Mouse (Mus musculus): ENCODE measurements around the gene Trp53inp2. TPM values are rescaled to one million over a fixed set of nuclear protein-coding genes. Genes with fewer than 3 reads are reported as not detected.

Trp53inp2 gene
- total RNA-seq, 1 experiment from 2014 or later = 20.0 TPM

DNA sequence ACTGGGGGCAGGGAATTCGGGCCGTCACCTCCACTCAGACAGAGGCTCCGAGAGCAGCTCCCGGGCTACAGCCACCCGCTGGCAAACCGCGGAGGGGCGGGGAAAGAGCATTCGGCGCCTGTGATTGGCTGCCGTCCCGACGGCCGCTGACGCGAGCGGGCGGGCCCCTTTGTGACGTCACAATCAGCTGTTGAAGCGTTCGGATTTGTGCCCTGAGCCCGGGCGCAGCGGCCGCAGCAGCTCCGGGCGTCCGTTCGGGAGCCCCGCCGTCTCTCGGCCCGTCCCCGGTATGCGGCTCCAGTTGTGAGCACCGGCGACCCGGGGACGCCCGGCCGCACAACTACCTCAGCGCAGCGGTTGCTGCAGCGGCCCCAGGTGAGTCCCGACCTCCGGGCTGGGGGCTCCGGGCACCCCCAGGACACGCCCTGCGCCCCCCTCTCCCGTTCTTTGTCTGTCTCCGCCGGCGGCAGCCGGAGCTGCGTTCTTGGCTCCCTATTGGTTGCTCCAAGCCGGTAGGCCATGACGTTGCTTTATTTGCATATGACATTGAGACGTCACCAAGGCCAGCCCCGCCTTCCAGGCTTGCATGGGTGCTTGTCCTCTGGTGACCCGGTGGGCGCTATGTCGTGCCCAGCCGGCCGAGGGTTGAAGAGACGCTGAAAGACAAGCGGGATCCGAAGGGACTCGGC is 928 bp downstream of the Trp53inp2 start:
- ATAC-seq (replicated peaks; ENCODE audit: insufficient number of reproducible peaks, low FRiP score, low TSS enrichment, poor library complexity, severe bottlenecking) = peak; percentile 84

DNA sequence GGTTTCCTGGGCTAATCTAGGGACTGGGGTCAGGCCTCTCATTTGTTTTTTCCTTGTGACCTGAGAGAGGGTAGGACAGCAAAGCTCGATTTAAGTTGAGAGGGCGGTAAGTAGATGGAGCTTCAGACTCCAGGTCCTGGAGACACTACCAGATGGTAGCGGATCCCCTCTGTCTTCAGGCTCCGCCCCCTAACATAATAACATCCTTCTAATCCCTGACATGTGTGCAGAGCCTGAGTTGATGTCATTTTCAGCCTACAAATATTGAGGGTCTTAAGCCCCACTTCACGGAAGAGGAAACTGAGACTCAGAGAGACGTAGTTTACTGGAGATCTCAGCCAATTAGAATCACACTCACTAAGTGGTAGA is 1.5 kb downstream of the Trp53inp2 start:
- ATAC-seq (replicated peaks; ENCODE audit: insufficient number of reproducible peaks, low FRiP score, low TSS enrichment, poor library complexity, severe bottlenecking) = no peak

DNA sequence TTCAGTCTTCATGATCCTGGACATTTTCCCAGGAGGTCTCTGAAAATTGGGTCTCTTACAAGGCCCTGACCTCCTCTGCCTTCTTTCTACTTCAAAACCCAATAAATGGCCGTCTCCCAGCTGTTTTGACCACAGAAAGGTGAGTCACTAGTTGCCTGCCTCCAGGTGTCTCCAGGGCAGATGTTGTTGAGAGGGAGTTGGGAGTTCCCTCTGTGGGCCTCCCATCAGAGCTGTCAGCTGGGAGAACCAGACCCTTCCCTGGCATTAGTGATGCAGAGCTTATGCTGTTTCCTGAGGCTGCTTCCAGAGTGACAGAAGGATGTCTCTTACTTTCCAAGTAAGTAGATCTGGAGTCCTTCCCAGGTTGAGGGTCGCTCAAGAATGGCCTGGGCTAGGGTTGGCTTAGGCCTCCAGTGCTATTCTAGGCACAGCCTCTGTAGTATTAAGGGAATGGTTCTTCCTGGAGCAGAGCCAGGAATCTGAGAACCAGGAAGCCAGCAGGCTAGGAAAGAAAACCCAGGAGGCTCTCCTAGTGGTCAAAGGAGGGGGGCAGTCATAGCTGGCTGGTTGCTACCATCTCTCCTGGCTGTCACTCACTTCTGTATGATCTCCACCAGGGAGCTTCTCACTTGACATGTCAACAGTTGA is 2.1 kb downstream of the Trp53inp2 start:
- no peak for ATAC-seq (replicated peaks; ENCODE audit: insufficient number of reproducible peaks, low FRiP score, low TSS enrichment, poor library complexity, severe bottlenecking)

DNA sequence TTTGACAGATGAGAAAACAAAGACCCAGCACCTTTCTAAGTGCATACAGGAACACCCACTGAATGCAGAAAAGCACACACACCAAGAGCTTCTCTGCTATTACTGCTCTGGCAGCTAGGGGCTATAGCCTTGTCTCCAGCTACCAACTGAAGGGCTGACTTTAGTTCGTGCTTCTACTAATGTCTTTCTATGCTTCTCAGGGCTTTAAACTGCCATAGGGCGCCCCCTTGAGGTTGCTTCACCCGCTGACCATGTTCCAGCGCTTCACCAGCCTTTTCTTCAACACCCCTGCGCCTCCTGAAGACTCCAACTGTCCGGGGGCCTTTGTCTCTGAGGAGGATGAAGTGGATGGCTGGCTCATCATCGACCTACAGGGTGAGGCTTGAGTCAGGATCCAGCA is 4.2 kb downstream of the Trp53inp2 start:
- peak; percentile 64 for ATAC-seq (replicated peaks; ENCODE audit: insufficient number of reproducible peaks, low FRiP score, low TSS enrichment, poor library complexity, severe bottlenecking)

DNA sequence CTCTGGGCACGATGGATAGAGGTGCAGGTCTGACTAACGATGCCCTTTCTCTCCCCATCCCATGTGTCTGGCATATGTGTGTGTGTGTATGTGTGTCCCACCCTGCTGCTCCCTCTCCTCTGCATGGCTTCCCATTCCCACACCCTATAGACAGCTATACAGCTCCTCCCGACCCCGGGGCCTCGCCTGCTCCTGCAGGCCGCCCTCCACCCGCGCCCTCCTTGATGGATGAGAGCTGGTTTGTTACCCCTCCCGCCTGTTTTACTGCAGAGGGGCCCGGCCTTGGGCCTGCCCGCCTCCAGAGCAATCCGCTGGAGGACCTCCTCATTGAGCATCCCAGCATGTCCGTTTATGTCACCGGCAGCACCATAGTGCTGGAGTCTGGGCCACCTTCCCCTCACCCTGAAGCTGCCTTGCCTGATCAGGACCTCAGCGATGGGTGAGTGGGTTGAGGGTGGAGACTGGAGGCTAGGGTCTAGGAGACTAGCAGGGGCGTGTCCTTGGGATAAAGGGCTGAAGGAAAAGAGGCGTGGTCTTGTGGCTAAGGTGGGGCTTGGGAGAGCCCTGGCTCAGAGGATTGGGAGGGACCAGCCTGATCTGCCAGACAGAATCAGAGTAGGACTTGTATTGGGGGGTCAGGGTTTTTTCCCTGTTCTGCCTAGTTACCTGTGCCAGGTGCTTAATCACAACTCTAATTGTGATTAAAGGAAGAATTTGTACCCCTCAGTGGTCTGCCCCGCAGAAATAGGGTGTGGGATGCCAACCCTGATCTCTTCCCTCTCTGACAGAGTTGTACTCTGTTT is 5.1 kb downstream of the Trp53inp2 start:
- no peak for ATAC-seq (replicated peaks; ENCODE audit: insufficient number of reproducible peaks, low FRiP score, low TSS enrichment, poor library complexity, severe bottlenecking)

DNA sequence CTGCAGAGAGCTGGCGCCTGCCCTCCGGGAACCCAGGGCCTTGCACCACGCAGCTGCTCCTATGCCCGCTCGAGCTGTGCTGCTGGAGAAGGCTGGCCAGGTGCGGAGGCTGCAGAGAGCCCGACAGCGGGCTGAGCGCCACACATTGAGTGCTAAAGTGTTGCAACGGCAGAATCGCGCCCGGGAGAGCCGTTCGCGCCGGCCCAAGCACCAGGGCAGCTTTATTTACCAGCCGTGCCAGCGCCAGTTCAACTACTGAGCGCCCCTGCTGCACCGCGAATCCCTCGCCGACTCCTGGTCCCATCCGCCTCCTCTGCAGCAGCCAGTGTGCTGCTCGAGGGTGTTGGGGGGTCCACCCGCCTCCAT is 5.7 kb downstream of the Trp53inp2 start:
- no peak for ATAC-seq (replicated peaks; ENCODE audit: insufficient number of reproducible peaks, low FRiP score, low TSS enrichment, poor library complexity, severe bottlenecking)

DNA sequence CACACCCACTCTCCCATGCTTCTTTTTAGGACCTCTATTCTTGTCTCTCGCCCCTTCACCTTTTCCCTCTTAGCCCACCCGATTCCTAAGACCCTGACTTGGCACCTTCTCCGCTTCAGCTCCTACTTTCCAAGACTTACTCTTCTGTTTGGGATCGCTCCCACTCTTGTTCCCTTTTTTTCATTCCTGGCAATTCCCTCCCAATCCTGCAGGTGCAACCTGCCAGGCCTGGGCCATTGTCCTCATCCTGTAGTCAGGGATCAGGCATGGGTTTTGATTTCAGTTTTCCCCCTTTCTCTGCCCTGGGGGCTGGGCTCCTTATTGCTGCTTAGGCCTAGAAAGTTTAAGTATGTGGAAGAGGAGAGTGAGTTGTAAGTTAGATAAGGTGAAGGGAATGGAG is 6.2 kb downstream of the Trp53inp2 start:
- no peak for ATAC-seq (replicated peaks; ENCODE audit: insufficient number of reproducible peaks, low FRiP score, low TSS enrichment, poor library complexity, severe bottlenecking)

DNA sequence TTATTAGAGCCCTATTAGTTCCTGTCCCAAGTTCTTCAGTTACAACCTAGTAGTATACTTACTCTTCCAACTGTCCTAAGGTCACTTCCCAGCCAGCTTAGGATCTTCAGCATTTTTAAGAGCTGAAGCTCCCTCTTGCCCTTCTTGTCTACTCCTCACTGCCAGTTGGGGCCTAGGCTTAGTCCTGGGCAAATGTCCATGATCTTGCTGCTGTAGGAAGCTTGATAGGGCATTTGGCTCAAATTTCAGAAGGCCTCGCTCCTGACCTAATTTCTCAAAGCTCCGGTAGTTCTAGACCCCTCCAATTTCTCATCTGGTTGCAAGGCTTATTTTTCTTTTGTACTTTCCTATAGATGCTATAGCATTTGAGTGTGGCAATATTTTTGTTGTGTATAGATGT is 7.7 kb downstream of the Trp53inp2 start:
- no peak for ATAC-seq (replicated peaks; ENCODE audit: insufficient number of reproducible peaks, low FRiP score, low TSS enrichment, poor library complexity, severe bottlenecking)

DNA sequence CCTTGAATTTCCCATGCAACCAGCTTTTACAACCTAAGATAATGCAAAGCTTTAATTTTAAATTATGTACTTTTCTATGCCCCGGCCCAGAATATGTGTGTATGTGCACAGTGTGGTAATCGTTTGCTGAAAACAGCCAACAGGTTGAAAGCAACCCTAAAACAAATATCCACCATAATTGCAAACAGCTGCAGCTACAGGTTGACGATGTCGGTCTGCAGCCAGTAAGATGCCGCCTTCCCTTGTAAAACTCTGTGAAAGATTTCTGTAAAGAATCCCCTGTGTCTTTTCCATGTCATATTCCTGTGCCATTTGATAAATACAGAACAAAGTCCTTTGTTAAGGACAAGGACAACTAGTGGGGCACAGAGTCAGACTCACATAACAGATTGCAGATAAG is 13.7 kb downstream of the Trp53inp2 start:
- ATAC-seq (replicated peaks; ENCODE audit: insufficient number of reproducible peaks, low FRiP score, low TSS enrichment, poor library complexity, severe bottlenecking) = no peak

DNA sequence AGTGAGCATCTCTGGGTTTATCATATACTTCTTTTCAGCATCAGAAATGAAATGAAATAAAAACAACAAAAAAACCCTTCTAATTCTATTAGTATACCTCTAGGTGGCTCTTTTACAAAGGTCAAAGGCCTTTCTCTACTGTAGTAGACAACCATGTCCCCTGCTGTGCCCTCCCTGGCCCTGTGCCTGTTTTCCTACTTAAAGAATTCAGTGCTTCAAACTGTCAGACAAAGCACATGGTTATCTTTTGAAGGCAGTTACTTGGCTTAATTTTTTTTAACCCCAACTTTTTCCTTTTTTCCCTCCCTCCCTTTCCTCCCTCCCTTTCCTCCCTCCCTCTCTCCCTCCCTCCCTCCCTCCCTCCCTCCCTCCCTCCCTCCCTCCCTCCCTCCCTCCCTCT is 19.4 kb downstream of the Trp53inp2 start:
- no peak for ATAC-seq (replicated peaks; ENCODE audit: insufficient number of reproducible peaks, low FRiP score, low TSS enrichment, poor library complexity, severe bottlenecking)

DNA sequence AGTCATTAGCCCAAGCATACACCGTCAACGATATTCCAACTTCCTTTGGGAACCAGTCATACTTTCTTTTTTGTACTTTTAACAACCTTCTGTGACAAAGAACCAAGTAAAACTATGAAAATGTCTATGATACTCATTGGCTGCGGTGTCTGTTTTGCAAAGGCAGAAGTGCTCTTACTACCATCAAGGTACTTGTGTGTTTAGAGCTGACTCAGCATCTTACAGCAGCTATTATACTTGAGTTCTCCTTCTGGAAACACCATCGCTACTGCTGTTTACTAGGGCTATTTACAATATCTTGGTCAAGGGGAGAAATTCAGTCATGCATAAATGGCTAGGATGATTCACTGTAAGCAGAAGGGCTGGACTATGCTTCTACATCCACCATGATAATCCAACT is 21.1 kb downstream of the Trp53inp2 start:
- no peak for ATAC-seq (replicated peaks; ENCODE audit: insufficient number of reproducible peaks, low FRiP score, low TSS enrichment, poor library complexity, severe bottlenecking)

DNA sequence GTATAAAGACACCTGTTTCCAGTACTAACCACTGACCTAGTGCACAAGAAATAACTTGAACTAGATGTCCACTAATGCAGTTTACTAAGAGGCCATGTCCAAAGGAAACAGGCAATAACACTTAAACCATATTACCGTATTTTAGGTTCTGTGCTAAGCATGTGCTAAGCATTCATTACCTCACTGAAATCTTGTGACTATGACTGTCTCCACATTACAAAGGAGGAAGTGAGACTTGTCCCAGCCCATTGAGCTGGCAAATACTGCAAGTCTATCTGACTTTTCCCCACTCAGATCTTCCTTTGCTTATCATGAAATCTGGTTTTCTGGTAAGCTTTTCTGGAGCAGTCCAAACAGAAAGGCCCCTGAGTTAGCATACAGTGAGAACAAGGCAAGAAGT is 23.8 kb downstream of the Trp53inp2 start:
- ATAC-seq (replicated peaks; ENCODE audit: insufficient number of reproducible peaks, low FRiP score, low TSS enrichment, poor library complexity, severe bottlenecking) = peak; percentile 88

DNA sequence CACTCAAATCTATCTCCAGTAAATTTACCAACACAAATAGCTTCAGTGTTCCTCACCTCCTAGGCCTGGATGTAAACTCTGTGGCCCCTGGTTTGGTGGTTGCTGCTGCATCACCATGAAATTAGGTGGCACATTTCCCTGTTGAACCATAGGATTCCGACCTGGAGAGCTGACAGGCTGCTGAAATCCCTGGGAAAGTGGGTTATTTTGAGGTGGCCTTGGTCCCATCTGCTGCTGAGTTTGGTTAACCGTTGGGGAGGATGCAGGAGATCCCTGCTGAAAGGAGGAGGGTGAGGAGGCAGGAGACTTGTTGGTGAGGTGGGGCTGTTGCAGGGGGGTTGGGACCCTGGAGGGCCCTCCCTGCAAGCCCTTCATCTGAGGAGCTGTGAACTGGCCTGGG is 40.1 kb downstream of the Trp53inp2 start:
- ATAC-seq (replicated peaks; ENCODE audit: insufficient number of reproducible peaks, low FRiP score, low TSS enrichment, poor library complexity, severe bottlenecking) = no peak

DNA sequence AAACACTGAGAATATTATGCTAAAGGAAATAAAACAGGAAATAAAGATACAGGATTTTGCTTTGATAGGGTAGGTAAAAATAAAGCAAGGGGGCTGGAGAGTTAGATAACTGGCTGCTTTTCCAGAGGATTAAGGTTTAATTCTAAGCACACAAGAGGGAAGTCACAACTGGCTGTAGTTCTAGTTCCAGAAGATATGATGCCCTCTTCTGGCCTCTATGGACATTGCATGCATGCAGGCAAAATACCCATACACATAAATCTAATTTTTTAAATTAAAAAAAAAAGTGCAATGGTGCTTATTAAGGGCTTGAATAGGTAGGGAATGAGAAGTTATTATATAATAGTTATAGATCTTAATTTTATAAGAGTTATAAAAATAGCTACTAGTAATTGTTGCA is 55.6 kb downstream of the Trp53inp2 start:
- no peak for ATAC-seq (replicated peaks; ENCODE audit: insufficient number of reproducible peaks, low FRiP score, low TSS enrichment, poor library complexity, severe bottlenecking)

Other genes starting within 250 kb of the Trp53inp2 start
- 177 to 184 TPM (median 180 TPM) in 3 replicates for gene Itch, start 247.6 kb upstream of the Trp53inp2 start, total RNA-seq (2017)
- gene Dynlrb1, start 144.5 kb upstream of the Trp53inp2 start, total RNA-seq (2017) = 66.0 to 110 TPM (median 92.2 TPM) in 3 replicates
- 3.6 to 16.5 TPM (median 4.6 TPM) in 3 replicates for gene Map1lc3a, start 104.8 kb upstream of the Trp53inp2 start, total RNA-seq (2017)
- 11.6 to 23.2 TPM (median 12.3 TPM) in 3 replicates for gene Pigu, start 23.6 kb upstream of the Trp53inp2 start, total RNA-seq (2017)
- 10.9 to 39.1 TPM (median 15.5 TPM) in 3 replicates for gene Ncoa6, start 92.8 kb downstream of the Trp53inp2 start, total RNA-seq (2017)
- gene Acss2, start 136.9 kb downstream of the Trp53inp2 start, total RNA-seq (2017) = 29.5 to 53.8 TPM (median 36.7 TPM) in 3 replicates
- 0.64 to 1.5 TPM (median 1.1 TPM) in 3 replicates for gene Ggt7, start 137.2 kb downstream of the Trp53inp2 start, total RNA-seq (2017)
- gene Gss, start 211.8 kb downstream of the Trp53inp2 start, total RNA-seq (2017) = 30.1 to 47.6 TPM (median 35.5 TPM) in 3 replicates
- gene Myh7b, start 230.2 kb downstream of the Trp53inp2 start, total RNA-seq (2017) = not detected in 3 replicates